Mouse (Mus musculus) left cerebral cortex, adult 18-20 months (tissue): ENCODE data around the gene Wdr47. TPM values are rescaled to one million over a fixed set of nuclear protein-coding genes. Genes with fewer than 3 reads are reported as not detected.

ENCODE experiments used
- microRNA-seq, 2 experiments: library from miRNA; unstranded; fragments of <30 nt; microRNA quantifications; one replicate each; pipeline ENCODE4 v1.2.0; 2021
- total RNA-seq, 2 experiments: library from RNA; stranded (reverse); gene quantifications; 2 replicates each; pipeline ENCODE4 v1.2.3; 2021

Gene Wdr47
- total RNA-seq, 2 experiments from 2014 or later = 123 to 138 TPM

Small RNAs within 50 kb of the gene (microRNA-seq; reads per million reads assigned to microRNA genes)
- 0 reads per million in 2 experiments for gene Gm22860

Other genes with a start within 250 kb of the Wdr47 start
- under 1 TPM; 0.26 to 0.49 TPM for gene Mybphl, start 226.4 kb upstream of the Wdr47 start, total RNA-seq
- gene Psrc1, start 207.4 kb upstream of the Wdr47 start, total RNA-seq = 10 to 100 TPM; 17.8 to 18.1 TPM
- gene Celsr2, start 175.7 kb upstream of the Wdr47 start, total RNA-seq = 100 to 1,000 TPM; 148 to 155 TPM
- 100 to 1,000 TPM; 244 to 258 TPM for gene Sars, start 146.1 kb upstream of the Wdr47 start, total RNA-seq
- gene 1700013F07Rik, start 57.1 kb upstream of the Wdr47 start, total RNA-seq = 1 to 10 TPM in 1 of 2 experiments, under 1 TPM in 1; 1.00 to 2.8 TPM
- 10 to 100 TPM; 30.6 to 30.9 TPM for gene 5330417C22Rik, start 54.7 kb upstream of the Wdr47 start, total RNA-seq
- 10 to 100 TPM; 45.2 to 45.4 TPM for gene Tmem167b, start 28.8 kb upstream of the Wdr47 start, total RNA-seq
- 10 to 100 TPM; 21.2 to 24.1 TPM for gene Taf13, start 19.6 kb upstream of the Wdr47 start, total RNA-seq
- 10 to 100 TPM; 29.2 to 31.2 TPM for gene Clcc1, start 62.6 kb downstream of the Wdr47 start, total RNA-seq
- gene Gpsm2, start 131.0 kb downstream of the Wdr47 start, total RNA-seq = 10 to 100 TPM; 14.7 to 18.8 TPM
- under 1 TPM in 1 of 2 experiments, not detected in 1; 0.12 TPM for gene Aknad1, start 148.4 kb downstream of the Wdr47 start, total RNA-seq
- 10 to 100 TPM; 19.3 to 19.9 TPM for gene Stxbp3, start 249.2 kb downstream of the Wdr47 start, total RNA-seq